Mouse (Mus musculus): ENCODE data around the gene Edaradd. TPM values are rescaled to one million over a fixed set of nuclear protein-coding genes. Genes with fewer than 3 reads are reported as not detected.

The Edaradd gene
- total and polyA plus RNA-seq, 2 experiments from 2014 or later = 0.11 TPM; not detected in 1

- 61% methylated on average over 9 of the region's 9 CpGs for WGBS
- TF ChIP-seq CTCF (IDR thresholded peaks at IDR 0.05; ENCODE audit: low read depth) (no peak), EP300 (IDR thresholded peaks at IDR 0.05; ENCODE audit: low read depth) (no peak)
- no peak overlapping the region for H3K9ac ChIP-seq (replicated peaks; ENCODE audit: low read depth, low read length)
- no peak overlapping the region for H3K4me3 ChIP-seq (ENCODE audit: low read depth, low read length)
- H3K36me3 ChIP-seq (replicated peaks; ENCODE audit: control insufficient read depth, insufficient read depth, low read length) = no peaks in the 10 kb centered on the region
- no peak overlapping the region for H3K4me2 ChIP-seq (ENCODE audit: low read depth, low read length)
- ATAC-seq (ENCODE audit: insufficient read depth, low read depth) = no peak
- no peaks in the 10 kb centered on the region for H3K4me1 ChIP-seq (ENCODE audit: control insufficient read depth, insufficient read depth)
- H3K27me3 ChIP-seq (ENCODE audit: control insufficient read depth, insufficient read depth, low read length) = no peaks in the 10 kb centered on the region
- no peak for DNase-seq (ENCODE audit: low spot score)
- no peaks in the 10 kb centered on the region for H3K9me3 ChIP-seq (replicated peaks; ENCODE audit: control insufficient read depth, low read length)
- H3K27ac ChIP-seq (ENCODE audit: low read depth) = peak overlapping the region; percentile 26; the same call in 1 of the 2 replicates
Measured at GRCm38 (mm10) chr13:12511189-12511965, 8.9 kb downstream of the Edaradd start.

- H3K4me1 ChIP-seq (ENCODE audit: control insufficient read depth, insufficient read depth) = no peaks in the 10 kb centered on the region
- H3K27ac ChIP-seq (ENCODE audit: low read depth) = no peak overlapping the region; the same call in 1 of the 2 replicates
- H3K27me3 ChIP-seq (ENCODE audit: control insufficient read depth, insufficient read depth, low read length) = no peaks in the 10 kb centered on the region
- 78% methylated on average over 6 of the region's 6 CpGs for WGBS
- TF ChIP-seq CTCF (IDR thresholded peaks at IDR 0.05; ENCODE audit: low read depth) (no peak), EP300 (IDR thresholded peaks at IDR 0.05; ENCODE audit: low read depth) (no peak)
- ATAC-seq (ENCODE audit: insufficient read depth, low read depth) (no peak), DNase-seq (ENCODE audit: low spot score) (no peak)
- H3K4me3 ChIP-seq (ENCODE audit: low read depth, low read length) = no peak overlapping the region
- H3K9me3 ChIP-seq (replicated peaks; ENCODE audit: control insufficient read depth, low read length) = no peaks in the 10 kb centered on the region
- no peak overlapping the region for H3K4me2 ChIP-seq (ENCODE audit: low read depth, low read length)
- no peaks in the 10 kb centered on the region for H3K36me3 ChIP-seq (replicated peaks; ENCODE audit: control insufficient read depth, insufficient read depth, low read length)
- H3K9ac ChIP-seq (replicated peaks; ENCODE audit: low read depth, low read length) = no peak overlapping the region
Measured at GRCm38 (mm10) chr13:12510032-12510431, 10.2 kb downstream of the Edaradd start.

DNA sequence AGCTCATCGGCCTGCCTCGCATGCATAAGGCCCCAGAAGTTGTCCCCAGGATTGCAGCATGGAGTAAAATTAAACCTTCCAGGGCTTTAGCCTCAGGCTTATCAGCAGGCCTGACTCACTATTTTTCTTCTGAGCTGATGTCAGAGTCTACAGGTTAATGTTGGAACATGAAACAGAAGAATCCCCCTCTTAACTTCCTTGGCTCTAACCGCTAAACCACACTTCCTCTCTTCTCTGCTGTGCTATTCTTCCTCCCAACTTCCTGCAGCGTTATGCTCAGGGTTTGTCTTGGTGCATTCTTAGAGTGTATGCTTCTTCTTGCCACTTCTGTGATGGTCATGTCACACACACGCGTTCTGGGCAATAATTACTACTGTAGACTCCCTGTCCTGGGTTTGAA is 12.8 kb downstream of the Edaradd start:
- Histone ChIP-seq H3K4me3 (ENCODE audit: low read depth, low read length) (no peak overlapping the region), H3K9ac (replicated peaks; ENCODE audit: low read depth, low read length) (no peak overlapping the region), H3K4me1 (ENCODE audit: control insufficient read depth, insufficient read depth) (no peaks in the 10 kb centered on the region), H3K27ac (ENCODE audit: low read depth) (no peak overlapping the region), H3K27me3 (ENCODE audit: control insufficient read depth, insufficient read depth, low read length) (no peaks in the 10 kb centered on the region), H3K4me2 (ENCODE audit: low read depth, low read length) (no peak overlapping the region), H3K36me3 (replicated peaks; ENCODE audit: control insufficient read depth, insufficient read depth, low read length) (no peaks in the 10 kb centered on the region), H3K9me3 (replicated peaks; ENCODE audit: control insufficient read depth, low read length) (no peaks in the 10 kb centered on the region)
- TF ChIP-seq CTCF (IDR thresholded peaks at IDR 0.05; ENCODE audit: low read depth) = no peak
- TF ChIP-seq EP300 (IDR thresholded peaks at IDR 0.05; ENCODE audit: low read depth) = no peak
- 77% methylated on average over 6 of the region's 6 CpGs for whole genome bisulfite sequencing
- DNase-seq (ENCODE audit: low spot score) (no peak), ATAC-seq (ENCODE audit: insufficient read depth, low read depth) (no peak)

DNA sequence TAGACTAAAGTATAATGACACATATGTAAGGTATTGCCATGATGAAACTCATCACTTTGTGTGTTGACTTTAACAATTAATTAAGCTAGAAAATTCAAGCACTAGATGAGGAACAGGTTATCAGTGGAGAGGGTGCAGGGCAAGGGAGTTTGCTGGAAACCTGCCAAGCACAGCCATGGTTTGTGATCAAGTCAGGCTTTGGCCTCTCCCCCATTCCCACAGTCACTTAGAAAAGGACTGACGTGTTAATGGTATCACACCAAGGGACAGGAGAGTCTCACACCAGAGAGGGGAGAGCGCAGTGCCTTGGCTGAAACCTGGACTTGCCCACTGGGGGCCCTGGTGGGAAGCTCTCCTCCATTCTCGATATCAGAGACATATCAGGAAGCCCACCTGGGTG is 14.9 kb downstream of the Edaradd start:
- Histone ChIP-seq H3K4me2 (ENCODE audit: low read depth, low read length) (no peak overlapping the region), H3K9me3 (replicated peaks; ENCODE audit: control insufficient read depth, low read length) (no peaks in the 10 kb centered on the region), H3K27ac (ENCODE audit: low read depth) (no peak overlapping the region), H3K36me3 (replicated peaks; ENCODE audit: control insufficient read depth, insufficient read depth, low read length) (no peaks in the 10 kb centered on the region), H3K4me3 (ENCODE audit: low read depth, low read length) (no peak overlapping the region), H3K9ac (replicated peaks; ENCODE audit: low read depth, low read length) (no peak overlapping the region), H3K4me1 (ENCODE audit: control insufficient read depth, insufficient read depth) (no peaks in the 10 kb centered on the region), H3K27me3 (ENCODE audit: control insufficient read depth, insufficient read depth, low read length) (no peaks in the 10 kb centered on the region)
- TF ChIP-seq CTCF (IDR thresholded peaks at IDR 0.05; ENCODE audit: low read depth) (no peak), EP300 (IDR thresholded peaks at IDR 0.05; ENCODE audit: low read depth) (no peak)
- DNase-seq (ENCODE audit: low spot score) (no peak), ATAC-seq (ENCODE audit: insufficient read depth, low read depth) (no peak)
- WGBS = 51% methylated on average over 3 of the region's 3 CpGs

GRCm38 (mm10) chr13:12503238-12503751 is 16.9 kb downstream of the Edaradd start:
- ATAC-seq (ENCODE audit: insufficient read depth, low read depth) = no peak
- Histone ChIP-seq H3K9ac (replicated peaks; ENCODE audit: low read depth, low read length) (no peak overlapping the region), H3K27me3 (ENCODE audit: control insufficient read depth, insufficient read depth, low read length) (no peaks in the 10 kb centered on the region), H3K4me1 (ENCODE audit: control insufficient read depth, insufficient read depth) (no peaks in the 10 kb centered on the region), H3K27ac (ENCODE audit: low read depth) (peak overlapping the region; percentile 3; the same call in 1 of the 2 replicates), H3K4me2 (ENCODE audit: low read depth, low read length) (no peak overlapping the region), H3K4me3 (ENCODE audit: low read depth, low read length) (no peak overlapping the region), H3K36me3 (replicated peaks; ENCODE audit: control insufficient read depth, insufficient read depth, low read length) (no peaks in the 10 kb centered on the region), H3K9me3 (replicated peaks; ENCODE audit: control insufficient read depth, low read length) (no peaks in the 10 kb centered on the region)
- no peak for DNase-seq (ENCODE audit: low spot score)
- whole genome bisulfite sequencing = 69% methylated on average over 11 of the region's 11 CpGs
- TF ChIP-seq EP300 (IDR thresholded peaks at IDR 0.05; ENCODE audit: low read depth) (no peak), CTCF (IDR thresholded peaks at IDR 0.05; ENCODE audit: low read depth) (no peak)

Data from heart, postnatal 0 days (tissue).